Mouse (Mus musculus): ENCODE data around the gene D130043K22Rik.

D130043K22Rik gene

DNA sequence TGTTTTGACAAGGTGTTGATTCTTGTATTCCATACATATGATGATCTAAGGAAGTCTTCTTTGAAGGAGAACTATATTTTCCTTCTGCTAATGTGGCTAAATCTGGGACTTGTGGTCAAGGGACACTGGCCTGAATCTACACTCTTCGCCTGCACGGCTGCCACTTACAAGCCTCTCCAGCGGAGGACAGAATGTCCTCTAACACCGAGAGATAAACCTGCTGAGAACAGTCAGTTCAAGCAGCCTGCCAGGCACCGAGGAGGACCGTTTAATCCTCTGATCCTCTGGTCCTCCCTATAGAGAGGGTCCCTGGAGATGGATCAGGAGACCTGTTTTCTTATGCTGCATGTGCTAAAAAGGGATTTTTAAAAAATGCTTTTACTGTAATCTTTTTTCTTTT lies 58.5 kb downstream of the D130043K22Rik start:
- DNase-seq: no peak

DNA sequence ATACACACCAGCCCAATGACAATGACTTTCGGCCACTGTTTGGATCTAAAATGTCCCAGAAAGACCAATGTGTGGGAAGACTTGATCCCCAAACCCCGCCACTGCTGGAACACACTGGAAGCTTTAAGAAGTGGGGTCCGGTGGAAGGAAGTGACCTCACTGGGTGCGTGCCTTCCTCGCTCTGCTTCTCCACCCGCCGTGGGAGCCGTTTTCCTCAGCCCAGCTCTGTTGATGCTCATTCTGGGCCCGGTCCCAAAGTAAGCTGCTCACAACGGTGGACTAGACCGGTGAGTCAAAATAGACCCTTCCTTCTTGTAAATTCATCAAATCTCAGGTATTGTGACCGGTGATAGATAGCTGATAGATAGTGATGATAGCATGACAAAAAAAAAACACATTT lies 60.5 kb downstream of the D130043K22Rik start:
- no peak for DNase-seq

DNA sequence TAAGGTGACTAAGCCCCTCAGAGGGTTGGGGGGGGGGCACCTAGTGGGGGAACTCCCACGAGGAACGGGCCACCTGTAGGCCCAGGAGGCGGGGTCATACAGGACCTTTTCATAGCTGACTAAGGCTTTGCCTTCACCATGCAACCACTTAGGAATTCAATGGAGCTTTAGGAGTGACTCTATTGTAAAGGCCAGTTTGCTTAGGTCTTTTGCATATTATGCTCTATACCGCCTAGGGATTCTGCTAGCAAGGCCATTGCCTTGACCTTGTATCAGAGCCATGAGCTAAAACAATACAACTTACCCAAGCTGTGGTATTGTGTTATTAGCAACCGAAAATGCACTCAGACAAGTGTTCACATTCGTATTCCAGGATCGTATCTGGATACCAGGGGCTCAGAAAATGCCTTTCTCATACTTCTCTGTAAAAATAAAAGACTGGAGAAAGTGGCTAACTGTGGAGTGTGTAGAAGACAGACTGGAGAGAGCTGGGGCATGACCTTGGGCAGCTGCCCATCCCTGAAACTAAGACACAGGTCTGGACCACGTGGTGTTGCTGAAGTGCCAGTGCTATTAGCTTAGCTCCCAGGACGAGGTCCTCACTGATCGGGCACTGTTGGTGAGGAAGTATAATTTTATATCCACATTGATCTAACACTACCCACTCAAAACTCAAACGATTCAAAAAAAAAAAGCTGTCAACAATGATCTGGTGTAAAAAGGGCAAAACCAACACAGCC lies 62.1 kb downstream of the D130043K22Rik start:
- no peak for DNase-seq

DNA sequence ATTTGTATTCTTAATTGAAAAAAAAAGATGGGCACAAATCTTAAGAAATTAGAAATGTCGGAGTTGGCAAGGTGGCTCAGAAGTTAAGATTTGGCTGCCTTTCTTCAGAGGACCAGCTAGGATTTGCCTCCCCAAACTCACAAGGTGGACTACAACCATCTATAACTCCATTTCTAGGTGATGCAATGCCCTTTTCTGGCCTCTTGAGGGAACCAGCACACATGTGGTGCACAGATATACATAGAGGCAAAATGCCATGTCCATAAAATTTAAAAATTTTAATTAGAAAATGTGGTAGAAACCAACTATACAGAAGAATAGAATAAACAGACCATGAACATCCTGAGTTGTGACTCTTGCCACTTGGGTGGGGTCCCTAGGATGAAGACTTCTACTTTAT lies 64.2 kb downstream of the D130043K22Rik start:
- DNase-seq: no peak

DNA sequence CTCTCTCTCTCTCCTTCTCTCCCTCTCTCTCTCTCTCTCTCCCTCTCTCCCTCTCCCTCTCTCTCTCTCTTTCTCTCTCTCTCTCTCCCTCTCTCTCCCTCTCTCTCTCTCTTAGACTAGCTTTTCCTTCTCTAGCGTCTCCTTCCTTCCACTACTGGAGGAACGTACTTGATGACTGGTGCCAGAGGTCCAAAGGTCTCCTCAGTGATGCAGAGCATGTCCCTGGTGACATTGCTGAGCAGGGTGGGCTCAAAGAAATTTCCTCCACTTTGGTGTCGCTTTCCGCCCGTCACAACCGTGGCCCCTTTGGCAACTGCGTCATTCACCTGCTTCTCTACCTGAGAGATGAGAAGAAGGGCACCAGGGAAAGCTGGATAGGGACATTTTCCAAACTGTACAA lies 68.6 kb downstream of the D130043K22Rik start:
- DNase-seq: no peak

DNA sequence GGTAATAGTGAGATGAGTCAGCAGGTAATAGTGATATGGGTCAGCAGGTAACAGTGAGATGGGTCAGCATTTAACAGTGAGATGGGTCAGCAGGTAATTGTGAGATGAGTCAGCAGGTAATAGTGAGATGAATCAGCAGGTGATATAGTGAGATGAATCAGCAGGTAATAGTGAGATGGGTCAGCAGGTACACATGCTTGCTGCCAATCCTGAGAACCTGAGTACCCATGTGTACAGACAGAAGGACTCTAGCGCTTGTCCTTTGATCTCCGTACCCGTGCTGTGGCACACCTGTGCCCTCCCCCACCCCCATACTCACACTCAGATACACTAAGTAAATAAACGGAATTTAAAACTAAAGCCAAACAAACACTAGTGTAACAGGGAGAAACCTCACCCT lies 70.0 kb downstream of the D130043K22Rik start:
- DNase-seq: no peak

DNA sequence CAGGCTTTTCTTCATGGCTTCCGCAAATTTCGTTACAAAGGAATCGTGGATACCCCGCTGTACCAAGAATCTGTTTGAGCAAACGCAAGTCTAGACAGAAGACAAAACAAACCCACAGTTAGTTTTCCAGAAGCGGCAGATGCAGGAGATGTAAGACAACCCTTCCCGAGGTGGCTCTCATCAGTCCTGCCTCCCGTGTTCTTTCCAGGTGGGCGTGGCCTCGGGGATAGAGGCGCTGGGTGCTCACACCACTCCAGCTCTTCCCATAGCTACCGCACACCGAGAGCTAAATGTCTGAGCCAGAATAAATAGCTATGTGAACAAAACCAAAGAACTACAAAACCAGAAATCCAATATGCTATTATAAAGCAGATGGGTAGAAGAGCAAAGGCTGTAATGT lies 70.9 kb downstream of the D130043K22Rik start:
- DNase-seq: no peak

DNA sequence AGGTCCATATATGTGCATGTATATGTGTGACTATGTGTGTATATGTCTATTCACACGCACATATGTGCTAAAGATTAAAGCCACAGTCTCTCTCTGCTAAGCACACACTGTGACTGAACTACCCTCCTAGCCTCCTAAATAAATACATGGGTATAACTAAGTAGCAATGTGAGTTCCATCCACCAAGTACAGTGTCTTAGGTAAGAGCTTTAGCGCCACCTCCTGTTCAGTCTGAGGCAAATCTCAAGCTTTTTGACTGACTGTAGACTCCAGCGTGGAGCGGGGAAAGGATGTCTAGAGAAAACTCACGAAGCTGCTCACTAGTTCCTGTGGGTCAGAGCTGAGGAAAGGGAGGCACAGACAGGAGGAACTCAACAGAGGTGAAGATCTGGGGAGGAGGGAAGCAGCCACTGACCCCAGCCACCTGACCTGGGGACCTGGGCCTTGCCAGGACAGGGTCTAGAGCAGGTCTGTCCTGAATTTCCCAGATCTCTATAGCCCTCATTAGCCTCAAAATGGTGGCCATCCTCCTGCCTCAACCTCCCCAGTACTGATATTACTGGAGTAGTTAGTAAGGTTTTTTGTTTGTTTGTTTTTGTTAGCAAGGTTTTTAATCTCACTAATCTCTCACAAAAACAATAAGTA lies 75.5 kb downstream of the D130043K22Rik start:
- peak; percentile 17 to 30 for DNase-seq

DNA sequence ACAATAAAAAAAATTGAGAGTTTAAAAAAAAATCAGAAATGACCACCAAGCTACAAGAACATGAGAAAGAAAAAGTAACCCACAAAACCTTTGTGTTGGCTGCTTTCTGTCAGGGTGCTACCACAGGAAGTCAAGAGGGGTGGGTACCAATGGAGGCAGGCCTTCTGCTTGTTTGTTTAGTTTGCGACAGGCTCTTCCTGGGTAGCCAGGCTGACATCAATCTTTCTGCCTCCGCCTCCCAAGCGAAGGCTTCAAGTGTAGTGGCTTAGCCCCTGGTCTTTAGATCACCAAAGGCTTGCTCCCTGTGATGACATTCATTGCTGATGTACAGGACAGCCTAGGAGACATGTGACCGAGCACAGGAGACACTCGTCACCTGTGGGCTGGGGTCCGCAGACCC lies 76.3 kb downstream of the D130043K22Rik start:
- no peak for DNase-seq

DNA sequence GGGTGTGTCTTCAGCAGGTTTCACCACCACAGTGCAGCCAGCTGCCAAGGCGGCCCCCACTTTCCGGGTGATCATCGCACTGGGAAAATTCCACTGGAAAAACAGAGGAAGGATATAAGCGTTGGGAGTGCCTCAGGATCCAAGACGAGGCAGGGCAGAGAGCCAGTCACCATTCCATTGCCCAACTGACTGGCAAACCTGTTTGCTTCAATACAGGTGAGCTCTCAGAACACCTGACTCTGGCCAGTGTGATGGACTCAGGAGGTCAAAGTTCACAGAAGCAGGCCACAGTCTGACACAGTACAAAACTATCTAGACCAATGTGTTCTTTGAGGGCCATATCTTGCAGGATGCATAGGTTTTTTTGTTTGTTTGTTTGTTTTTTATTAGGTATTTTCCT lies 79.1 kb downstream of the D130043K22Rik start:
- no peak for DNase-seq

DNA sequence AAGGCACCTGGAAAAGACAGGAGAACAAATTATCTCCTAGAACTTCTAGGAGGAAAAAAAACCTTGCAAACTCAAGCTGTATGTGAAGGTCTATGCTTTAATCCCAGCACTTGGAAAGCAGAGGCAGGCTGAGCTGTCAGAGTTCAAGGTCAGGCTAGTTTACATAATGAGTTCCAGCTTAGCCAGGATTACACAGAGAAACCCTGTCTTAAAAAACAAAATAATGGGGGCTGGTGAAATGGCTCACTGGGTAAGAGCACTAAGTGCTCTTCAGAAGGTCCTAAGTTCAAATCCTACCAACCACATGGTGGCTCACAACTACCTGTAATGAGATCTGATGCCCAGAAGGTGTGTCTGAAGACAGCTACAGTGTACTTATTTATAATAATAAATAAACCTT lies 85.7 kb downstream of the D130043K22Rik start:
- no peak for DNase-seq

DNA sequence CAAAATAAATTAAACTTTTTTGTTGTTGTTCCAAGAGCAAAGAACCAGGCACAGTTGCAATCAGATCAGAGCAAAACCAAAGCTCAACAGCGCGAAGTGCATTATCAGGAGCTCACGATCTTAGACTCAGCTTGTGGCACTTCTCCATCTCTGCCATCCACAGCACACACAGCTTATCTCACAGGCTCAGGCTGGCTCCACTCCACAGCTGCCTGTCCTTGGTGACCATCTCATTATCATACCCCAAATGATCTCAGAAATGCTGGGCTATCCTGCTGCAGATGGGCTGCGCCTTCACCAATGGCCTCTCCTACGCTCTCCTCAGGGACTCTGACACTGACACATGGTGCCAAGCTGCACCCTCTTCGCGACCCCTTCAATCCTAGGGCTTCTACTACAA lies 88.3 kb downstream of the D130043K22Rik start:
- DNase-seq: no peak

DNA sequence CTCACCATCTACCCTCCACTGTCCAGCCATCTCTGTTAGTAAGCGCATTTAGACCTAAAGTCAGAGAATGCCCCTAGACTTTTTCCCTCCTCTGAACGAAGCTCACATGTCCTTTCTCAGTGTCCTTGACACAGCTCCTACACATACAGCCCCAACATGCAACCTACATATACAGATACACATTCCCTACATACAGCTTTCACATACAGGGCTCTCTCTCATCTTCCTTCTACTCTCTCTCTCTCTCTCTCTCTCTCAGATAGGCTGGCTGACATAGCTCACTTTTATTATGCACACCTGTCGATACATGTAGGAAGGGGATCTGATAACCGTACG lies 91.8 kb downstream of the D130043K22Rik start:
- no peak for DNase-seq

DNA sequence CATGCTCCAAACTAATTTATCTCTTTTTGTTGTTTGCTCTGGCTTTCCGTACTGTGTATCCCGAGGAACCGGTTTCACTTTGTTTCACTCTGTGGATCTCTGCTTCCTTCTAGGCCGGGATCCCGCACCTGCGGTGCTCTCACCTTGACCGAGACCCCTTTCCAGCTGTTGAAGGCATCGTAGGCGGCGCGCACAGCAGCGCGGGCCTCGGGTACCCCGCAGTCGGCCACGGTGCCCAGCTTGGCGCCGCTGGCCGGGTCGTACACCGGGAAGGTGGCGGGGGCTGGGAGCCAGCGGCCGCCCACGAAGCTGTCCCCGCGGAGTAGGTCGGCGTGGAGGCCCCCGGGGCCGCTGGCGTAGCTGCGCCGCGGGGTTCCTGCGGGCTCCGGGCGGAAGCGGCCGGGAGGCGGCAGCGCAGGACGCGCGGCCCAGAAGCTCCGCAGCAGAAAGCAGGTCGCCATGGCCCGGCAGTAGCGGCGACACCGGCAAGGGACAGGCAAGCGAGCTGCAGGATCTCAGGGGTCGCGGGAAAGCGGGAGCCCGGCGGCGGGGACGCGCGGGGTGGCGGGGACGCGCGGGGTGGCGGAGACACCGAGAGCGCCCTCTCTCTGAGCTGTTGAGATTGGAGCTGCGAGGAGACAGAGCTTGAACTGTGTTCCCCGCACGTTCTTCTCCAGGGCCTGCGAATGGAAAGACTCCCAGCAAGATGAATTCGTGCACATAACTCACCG lies 92.3 kb downstream of the D130043K22Rik start, which contains the start of gene Aldh5a1:
TSS of gene Aldh5a1 (minus strand) at position 554 of the 731 bp plus-strand sequence.
- peak; percentile 81 to 82 for DNase-seq

DNA sequence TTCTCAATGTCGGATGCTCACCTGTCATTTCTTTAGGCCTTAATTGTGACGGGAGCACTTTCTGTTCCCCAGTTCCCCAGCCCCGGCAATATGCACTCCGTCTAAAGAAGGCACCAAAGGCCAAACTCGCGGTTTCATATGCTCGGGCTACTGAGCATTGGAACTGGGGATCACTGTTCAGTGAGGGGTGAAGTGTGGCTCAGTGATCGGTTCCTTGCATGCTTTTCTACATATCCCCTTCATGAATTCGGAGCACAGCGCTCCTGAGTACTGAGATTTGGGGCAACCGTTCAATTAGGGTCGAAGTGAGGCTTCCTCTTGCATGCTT lies 92.9 kb downstream of the D130043K22Rik start:
- DNase-seq: no peak

DNA sequence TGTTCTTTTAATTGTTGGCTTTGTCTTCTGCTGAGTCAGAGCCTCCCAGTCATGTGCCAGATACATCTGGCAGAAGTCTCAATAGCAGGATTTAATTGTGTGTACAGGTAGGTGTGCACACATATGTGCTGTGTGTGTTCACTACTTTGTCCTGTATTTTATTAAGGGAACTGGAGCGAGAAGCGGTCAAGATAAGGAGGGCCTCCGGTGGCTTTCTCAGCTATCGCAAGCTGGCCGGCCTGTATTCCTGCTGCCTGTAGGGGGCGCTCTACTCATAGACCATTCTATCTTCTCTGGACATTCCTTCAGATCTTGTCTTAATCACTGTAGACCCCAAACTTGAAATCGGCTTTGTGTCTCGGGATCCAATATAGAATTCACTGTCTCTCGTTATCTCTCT lies 93.7 kb downstream of the D130043K22Rik start:
- DNase-seq: peak; percentile 80 to 89

DNA sequence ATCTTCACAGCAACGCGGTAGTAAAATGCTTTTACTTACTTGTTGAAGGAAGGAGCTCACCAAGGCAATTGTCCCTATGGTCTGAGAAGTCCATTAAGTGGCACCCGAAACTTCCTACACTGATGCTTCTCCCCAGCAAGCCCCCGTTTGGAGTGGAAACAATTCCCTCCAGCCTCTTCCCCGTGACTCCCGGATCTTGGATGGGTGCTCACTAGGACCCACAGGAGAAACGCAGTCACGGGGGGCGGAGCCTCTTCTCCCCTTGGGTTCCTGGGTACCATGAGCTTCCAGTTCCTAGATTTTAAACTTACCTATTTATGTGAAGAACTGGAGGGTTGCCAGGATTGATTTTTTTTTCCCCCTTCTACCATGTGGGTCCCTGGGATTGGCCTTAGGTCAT lies 94.5 kb downstream of the D130043K22Rik start:
- DNase-seq: no peak

DNA sequence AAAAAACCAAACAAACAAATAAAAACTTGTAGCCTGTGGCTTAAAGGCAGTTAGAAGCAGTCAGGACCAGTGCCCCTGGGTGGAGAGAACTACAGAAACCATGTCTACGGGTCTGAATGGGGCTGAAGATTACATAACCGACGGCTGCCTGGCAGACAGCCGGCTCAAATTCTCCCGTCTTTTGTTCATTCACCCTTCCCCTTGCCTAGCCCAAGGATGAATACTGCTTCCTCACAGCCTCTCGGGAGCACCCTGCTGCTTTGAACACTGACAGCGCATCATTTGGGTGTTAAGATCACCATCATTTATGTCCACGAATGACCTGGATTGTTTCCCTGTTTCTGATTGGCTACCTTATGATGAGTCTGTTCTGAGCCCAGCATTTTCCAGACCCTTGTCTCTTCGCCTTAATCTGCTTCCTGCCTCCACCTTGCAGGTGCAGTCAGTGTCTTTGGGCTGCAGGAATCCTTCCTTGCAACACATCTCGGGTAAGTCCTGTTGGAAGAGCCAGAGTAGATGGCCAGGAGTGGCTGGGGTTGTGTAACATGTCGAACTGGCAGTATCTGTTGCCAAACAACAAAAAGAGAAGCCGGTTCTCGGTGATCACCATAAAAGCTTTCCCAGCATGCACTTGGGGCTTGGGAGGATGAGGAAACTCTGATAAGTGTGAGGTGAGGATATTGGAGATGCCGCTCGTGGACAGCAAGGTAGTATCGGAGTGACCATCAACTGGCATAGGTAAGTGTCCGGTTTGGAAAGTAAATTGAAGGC lies 97.8 kb downstream of the D130043K22Rik start, which contains the start of gene Gpld1:
TSS of gene Gpld1 (plus strand) at position 641 of the 771 bp plus-strand sequence.
- peak in 1 of 2 experiments; percentile 17 for DNase-seq

DNA sequence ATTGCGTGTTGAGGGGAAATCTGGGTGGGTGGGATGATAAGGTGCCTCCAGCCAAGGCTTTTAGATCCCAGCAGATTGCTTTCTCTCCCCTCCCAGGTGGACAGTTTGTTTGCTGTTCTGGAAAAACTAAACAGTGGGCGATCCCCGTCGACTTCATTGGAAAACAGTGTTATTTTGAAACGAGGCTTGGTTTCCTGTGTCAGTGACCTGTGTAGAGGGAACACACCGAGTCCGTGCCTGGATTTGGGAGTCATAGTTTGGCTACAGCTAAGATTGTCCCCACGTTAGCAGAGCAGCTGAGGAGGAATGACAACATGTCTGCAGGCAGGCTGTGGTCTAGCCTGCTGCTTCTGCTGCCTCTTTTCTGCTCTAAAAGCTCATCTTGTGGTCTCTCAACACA lies 98.4 kb downstream of the D130043K22Rik start:
- no peak for DNase-seq

DNA sequence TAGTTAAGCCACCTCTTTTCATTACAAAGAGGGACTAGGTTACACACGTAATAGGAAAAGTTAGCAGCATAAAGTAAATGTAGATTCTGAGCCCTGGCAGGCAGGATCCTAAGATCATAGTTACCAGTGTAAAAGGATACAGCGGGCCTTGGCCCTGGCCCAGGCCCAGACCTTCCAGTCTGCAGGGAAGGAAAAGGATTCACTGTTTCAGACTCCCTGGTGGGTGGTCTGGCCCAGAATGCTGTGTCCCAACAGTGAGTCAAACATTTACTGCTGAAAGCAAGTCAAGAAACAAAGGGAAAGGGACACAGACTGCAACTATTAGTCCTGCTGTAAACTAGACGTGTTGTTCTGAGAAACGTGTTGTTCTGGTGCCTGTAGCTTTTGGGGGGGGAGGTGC lies 100.6 kb downstream of the D130043K22Rik start:
- DNase-seq: no peak

DNA sequence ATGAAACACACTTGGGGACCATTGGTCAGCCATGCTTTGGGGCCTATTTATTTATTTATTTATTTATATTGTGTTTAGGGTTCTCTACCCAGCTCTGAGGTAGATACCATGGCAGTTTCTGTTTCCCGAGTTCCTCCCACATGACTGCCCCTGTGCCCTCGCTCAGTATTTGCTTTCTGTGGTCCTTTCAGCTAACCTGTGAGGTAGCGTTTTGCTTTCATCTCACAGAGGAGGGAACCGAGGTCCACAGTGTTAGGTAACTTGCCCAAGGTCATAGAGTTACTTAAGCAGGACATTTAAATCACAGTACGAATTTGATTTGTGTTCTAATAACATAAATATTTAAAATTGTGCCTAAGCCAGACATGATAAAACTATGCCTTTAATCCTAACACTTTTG lies 102.2 kb downstream of the D130043K22Rik start:
- no peak for DNase-seq

DNA sequence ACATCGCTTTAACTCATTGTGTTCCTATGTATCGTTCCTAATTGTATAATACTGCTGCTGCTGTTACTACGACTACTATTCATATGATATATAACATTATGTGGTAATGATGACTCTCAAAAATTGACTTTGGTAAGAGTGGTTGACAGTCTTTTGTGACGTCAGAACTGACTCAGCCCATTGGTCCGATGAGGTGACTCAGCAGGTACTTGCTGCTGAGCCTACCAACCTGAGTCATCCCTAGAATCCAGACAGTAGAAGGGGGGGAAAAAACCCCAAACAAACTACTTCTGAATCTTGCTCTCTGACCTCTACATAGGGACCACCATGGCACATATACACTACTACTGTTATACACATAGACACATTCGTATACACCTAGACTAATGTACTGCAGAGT lies 103.9 kb downstream of the D130043K22Rik start:
- no peak for DNase-seq
